Mouse (Mus musculus) hindlimb bud, embryonic 11.5 days (tissue): ENCODE measurements around the gene Irgc1.
A peak's percentile ranks its signal among the peaks of the same experiment; 100 is the strongest.

Experiments used
- DNase-seq: peaks from one replicate; pipeline ENCODE4 v3.0.0-alpha.2; 2012; ENCODE audit warnings: low read depth, low spot score; ENCODE audit errors: extremely low spot score

Gene Irgc1

GRCm38 (mm10) chr7:24472937-24473336, 20.8 kb upstream of the Irgc1 start:
- no peak for DNase-seq

GRCm38 (mm10) chr7:24472442-24472841, 20.3 kb upstream of the Irgc1 start:
- no peak for DNase-seq

GRCm38 (mm10) chr7:24470356-24470755, 18.3 kb upstream of the Irgc1 start:
- no peak for DNase-seq

GRCm38 (mm10) chr7:24469126-24469525, 17.0 kb upstream of the Irgc1 start:
- no peak for DNase-seq

GRCm38 (mm10) chr7:24467886-24468285, 15.8 kb upstream of the Irgc1 start:
- no peak for DNase-seq

GRCm38 (mm10) chr7:24466835-24467234, 14.7 kb upstream of the Irgc1 start:
- no peak for DNase-seq

GRCm38 (mm10) chr7:24462388-24463319, 10.6 kb upstream of the Irgc1 start, which contains the start of gene Plaur:
Gene Plaur (plus strand): TSS chr7:24462484.
- no peak for DNase-seq

GRCm38 (mm10) chr7:24461376-24462051, 9.4 kb upstream of the Irgc1 start:
- DNase-seq: no peak

GRCm38 (mm10) chr7:24459843-24460242, 7.7 kb upstream of the Irgc1 start:
- DNase-seq: no peak

- DNase-seq: no peak
Measured at GRCm38 (mm10) chr7:24459440-24459839, 7.3 kb upstream of the Irgc1 start.

- no peak for DNase-seq
Measured at GRCm38 (mm10) chr7:24457726-24458370, 5.8 kb upstream of the Irgc1 start.

GRCm38 (mm10) chr7:24455726-24456125, 3.6 kb upstream of the Irgc1 start:
- DNase-seq: no peak

GRCm38 (mm10) chr7:24454199-24454598, 2.1 kb upstream of the Irgc1 start:
- no peak for DNase-seq

GRCm38 (mm10) chr7:24450585-24451017, 1.5 kb downstream of the Irgc1 start:
- DNase-seq: no peak

GRCm38 (mm10) chr7:24448782-24449517, 3.1 kb downstream of the Irgc1 start:
- no peak for DNase-seq

- DNase-seq: no peak
Measured at GRCm38 (mm10) chr7:24446697-24447340, 5.3 kb downstream of the Irgc1 start.

GRCm38 (mm10) chr7:24445266-24445926, 6.7 kb downstream of the Irgc1 start:
- DNase-seq: no peak

GRCm38 (mm10) chr7:24442313-24442712, 9.8 kb downstream of the Irgc1 start:
- DNase-seq: no peak

GRCm38 (mm10) chr7:24441785-24442184, 10.3 kb downstream of the Irgc1 start:
- peak; percentile 26 for DNase-seq

GRCm38 (mm10) chr7:24439891-24440290, 12.2 kb downstream of the Irgc1 start:
- DNase-seq: no peak
